Mouse (Mus musculus): ENCODE results near the gene Kctd21.

- no peak for TF ChIP-seq EP300 (IDR thresholded peaks at IDR 0.05; ENCODE audit: insufficient read depth, low read depth, low read length)
- no peak for TF ChIP-seq CTCF (IDR thresholded peaks at IDR 0.05)
- TF ChIP-seq POLR2A (IDR thresholded peaks at IDR 0.05; ENCODE audit: insufficient read depth, low read depth, low read length) = no peak
Measured at GRCm38 (mm10) chr7:97360955-97361354, 28.8 kb downstream of the Kctd21 start.
